Mouse (Mus musculus): ENCODE data around the gene Zfp57. TPM values are rescaled to one million over a fixed set of nuclear protein-coding genes. Genes with fewer than 3 reads are reported as not detected.

The Zfp57 gene
- polyA plus RNA-seq, 1 experiment, result 11.6 TPM

DNA sequence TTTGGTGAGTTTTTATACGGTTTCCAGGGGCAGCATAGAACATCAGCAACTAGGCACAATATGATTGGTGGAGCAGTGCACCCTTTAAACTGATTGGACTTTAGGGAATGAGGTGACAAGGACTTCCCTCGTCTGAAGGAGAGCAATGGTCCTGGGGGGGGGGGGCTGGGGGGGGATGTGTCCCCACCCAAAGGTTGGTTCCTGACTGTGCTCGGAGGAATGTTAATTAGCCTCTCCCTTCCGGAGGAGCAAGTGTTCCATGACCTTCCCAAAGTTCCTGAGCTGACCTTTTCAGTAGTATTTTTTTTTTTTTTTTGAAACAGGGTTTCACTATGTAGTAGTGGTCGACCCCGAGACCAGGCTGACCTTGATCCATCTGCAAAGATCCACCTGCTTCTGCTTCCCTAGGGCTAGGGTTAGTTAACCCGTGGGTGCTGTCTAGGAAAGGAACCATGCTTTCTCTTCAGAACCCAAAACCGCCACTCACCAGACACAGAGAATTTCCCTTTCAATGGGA lies 27.6 kb upstream of the Zfp57 start:
- H3K79me3 ChIP-seq (ENCODE audit: low read depth), result no peaks in the 10 kb centered on the region
- no peak overlapping the region for H3ac ChIP-seq (ENCODE audit: control insufficient read depth, insufficient read length, low read depth)
- H3K4me3 ChIP-seq (ENCODE audit: insufficient read depth, poor library complexity, severe bottlenecking), result no peak overlapping the region
- no peaks in the 10 kb centered on the region for H3K36me3 ChIP-seq (ENCODE audit: control insufficient read depth, insufficient read depth)
- H3K79me2 ChIP-seq (ENCODE audit: control insufficient read depth, insufficient read depth), result no peaks in the 10 kb centered on the region
- H3K27me3 ChIP-seq (ENCODE audit: control insufficient read depth, insufficient read depth, insufficient read length), result no peaks in the 10 kb centered on the region
- TF ChIP-seq MAX (IDR thresholded peaks at IDR 0.05) (no peak), CEBPB (IDR thresholded peaks at IDR 0.05; ENCODE audit: low read depth) (no peak), MYOD1 (IDR thresholded peaks at IDR 0.05; ENCODE audit: control insufficient read depth, insufficient read length, low read depth) (no peak), USF1 (IDR thresholded peaks at IDR 0.05; ENCODE audit: low read depth) (no peak)

DNA sequence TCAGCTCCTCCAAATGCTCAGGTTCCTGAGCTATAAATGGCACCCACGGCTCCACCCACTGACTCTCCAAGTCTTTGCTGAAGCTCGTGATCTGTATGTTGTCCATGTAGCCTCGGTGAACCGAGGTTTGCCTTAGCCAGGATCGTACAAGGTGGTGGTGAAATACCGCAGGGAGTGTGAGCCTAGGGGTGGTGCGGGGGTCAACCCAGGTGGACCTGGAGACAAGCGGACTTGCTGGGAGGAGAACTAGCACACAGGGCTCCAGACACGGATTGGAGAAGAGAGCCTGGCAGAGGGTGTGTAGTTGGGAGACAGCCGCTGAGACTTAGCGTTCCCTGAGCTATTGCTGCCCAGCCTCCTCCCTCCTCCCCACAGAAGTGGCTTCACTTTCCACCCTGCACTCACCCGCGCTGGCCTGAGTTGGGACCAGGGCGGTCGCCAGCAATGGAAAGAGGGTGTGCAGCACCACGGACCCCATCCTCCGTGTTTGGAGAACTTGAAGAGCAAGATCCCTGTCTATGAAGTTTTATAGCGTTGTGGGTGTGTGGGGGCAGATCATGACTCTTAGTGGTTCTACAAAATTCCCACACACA lies 19.6 kb upstream of the Zfp57 start, which contains the start of gene 2410137M14Rik:
TSS of gene 2410137M14Rik (minus strand) at position 17 of the 593 bp plus-strand sequence.
- Histone ChIP-seq H3K4me3 (ENCODE audit: insufficient read depth, poor library complexity, severe bottlenecking) (no peak within 1 kb of the TSS), H3K79me3 (ENCODE audit: low read depth) (no peaks in the 10 kb centered on the region), H3K36me3 (ENCODE audit: control insufficient read depth, insufficient read depth) (no peaks in the 10 kb centered on the region), H3K79me2 (ENCODE audit: control insufficient read depth, insufficient read depth) (no peaks in the 10 kb centered on the region), H3ac (ENCODE audit: control insufficient read depth, insufficient read length, low read depth) (no peak within 1 kb of the TSS), H3K27me3 (ENCODE audit: control insufficient read depth, insufficient read depth, insufficient read length) (peaks cover 4% of the 10 kb centered on the region)
- TF ChIP-seq USF1 (IDR thresholded peaks at IDR 0.05; ENCODE audit: low read depth) (no peak), MYOG (IDR thresholded peaks at IDR 0.05; ENCODE audit: control insufficient read depth, extremely low read depth, insufficient read length) (no peak), FOSL1 (IDR thresholded peaks at IDR 0.05; ENCODE audit: insufficient read depth, low read length, poor library complexity, severe bottlenecking) (no peak), CEBPB (IDR thresholded peaks at IDR 0.05; ENCODE audit: low read depth) (no peak), MYOD1 (IDR thresholded peaks at IDR 0.05; ENCODE audit: control insufficient read depth, insufficient read length, low read depth) (no peak), MAX (IDR thresholded peaks at IDR 0.05) (no peak), CTCF (IDR thresholded peaks at IDR 0.05; ENCODE audit: control insufficient read depth, insufficient read depth, insufficient read length) (no peak)

GRCm38 (mm10) chr17:36981845-36982244 lies 19.1 kb upstream of the Zfp57 start:
- Histone ChIP-seq H3K79me3 (ENCODE audit: low read depth) (no peaks in the 10 kb centered on the region), H3K36me3 (ENCODE audit: control insufficient read depth, insufficient read depth) (no peaks in the 10 kb centered on the region), H3K4me3 (ENCODE audit: insufficient read depth, poor library complexity, severe bottlenecking) (no peak overlapping the region), H3ac (ENCODE audit: control insufficient read depth, insufficient read length, low read depth) (no peak overlapping the region), H3K79me2 (ENCODE audit: control insufficient read depth, insufficient read depth) (no peaks in the 10 kb centered on the region), H3K27me3 (ENCODE audit: control insufficient read depth, insufficient read depth, insufficient read length) (peaks cover 7% of the 10 kb centered on the region)
- TF ChIP-seq MYOD1 (IDR thresholded peaks at IDR 0.05; ENCODE audit: control insufficient read depth, insufficient read length, low read depth), result no peak
- TF ChIP-seq FOSL1 (IDR thresholded peaks at IDR 0.05; ENCODE audit: insufficient read depth, low read length, poor library complexity, severe bottlenecking), result no peak
- TF ChIP-seq MAX (IDR thresholded peaks at IDR 0.05), result no peak
- no peak for TF ChIP-seq CTCF (IDR thresholded peaks at IDR 0.05; ENCODE audit: control insufficient read depth, insufficient read depth, insufficient read length)

- no peaks in the 10 kb centered on the region for H3K79me2 ChIP-seq (ENCODE audit: control insufficient read depth, insufficient read depth)
- no peak overlapping the region for H3K4me3 ChIP-seq (ENCODE audit: insufficient read depth, poor library complexity, severe bottlenecking)
- H3ac ChIP-seq (ENCODE audit: control insufficient read depth, insufficient read length, low read depth), result no peak overlapping the region
- no peaks in the 10 kb centered on the region for H3K79me3 ChIP-seq (ENCODE audit: low read depth)
- TF ChIP-seq MAX (IDR thresholded peaks at IDR 0.05) (no peak), CTCF (IDR thresholded peaks at IDR 0.05; ENCODE audit: control insufficient read depth, insufficient read depth, insufficient read length) (no peak), MYOD1 (IDR thresholded peaks at IDR 0.05; ENCODE audit: control insufficient read depth, insufficient read length, low read depth) (no peak), MYOG (IDR thresholded peaks at IDR 0.05; ENCODE audit: control insufficient read depth, extremely low read depth, insufficient read length) (no peak), FOSL1 (IDR thresholded peaks at IDR 0.05; ENCODE audit: insufficient read depth, low read length, poor library complexity, severe bottlenecking) (no peak), USF1 (IDR thresholded peaks at IDR 0.05; ENCODE audit: low read depth) (no peak), CEBPB (IDR thresholded peaks at IDR 0.05; ENCODE audit: low read depth) (no peak)
- H3K36me3 ChIP-seq (ENCODE audit: control insufficient read depth, insufficient read depth), result no peaks in the 10 kb centered on the region
- H3K27me3 ChIP-seq (ENCODE audit: control insufficient read depth, insufficient read depth, insufficient read length), result peaks cover 7% of the 10 kb centered on the region
Observed at GRCm38 (mm10) chr17:36982253-36983155, 18.5 kb upstream of the Zfp57 start.

GRCm38 (mm10) chr17:36988475-36988874 lies 12.5 kb upstream of the Zfp57 start:
- H3K36me3 ChIP-seq (ENCODE audit: control insufficient read depth, insufficient read depth), result no peaks in the 10 kb centered on the region
- H3ac ChIP-seq (ENCODE audit: control insufficient read depth, insufficient read length, low read depth), result no peak overlapping the region
- H3K79me3 ChIP-seq (ENCODE audit: low read depth), result no peaks in the 10 kb centered on the region
- TF ChIP-seq MYOD1 (IDR thresholded peaks at IDR 0.05; ENCODE audit: control insufficient read depth, insufficient read length, low read depth) (no peak), CTCF (IDR thresholded peaks at IDR 0.05; ENCODE audit: control insufficient read depth, insufficient read depth, insufficient read length) (no peak)
- no peak overlapping the region for H3K4me3 ChIP-seq (ENCODE audit: insufficient read depth, poor library complexity, severe bottlenecking)
- no peaks in the 10 kb centered on the region for H3K79me2 ChIP-seq (ENCODE audit: control insufficient read depth, insufficient read depth)
- H3K27me3 ChIP-seq (ENCODE audit: control insufficient read depth, insufficient read depth, insufficient read length), result peaks cover 20% of the 10 kb centered on the region

Measured in C2C12 (cell line).